Mouse (Mus musculus) cerebellum, adult 2 months (tissue): ENCODE results near the gene Arhgap21. TPM values are rescaled to one million over a fixed set of nuclear protein-coding genes. Genes with fewer than 3 reads are reported as not detected.

ENCODE experiments used
- DNase-seq, 2 experiments: peaks; one replicate each; pipeline ENCODE4 v3.0.0; 2021
- H3K27ac ChIP-seq: fragments of 200-500 bp; 2 replicates; pipeline ENCODE4 v1.5.1; 2012; ENCODE audit warnings: low read length, control low read depth, inconsistent platforms; ENCODE audit not compliant: insufficient read depth
- H3K27me3 ChIP-seq: fragments of 200-500 bp; 2 replicates; pipeline ENCODE4 v1.6.1; 2012; ENCODE audit warnings: inconsistent platforms, mild to moderate bottlenecking, low read length, moderate library complexity; ENCODE audit not compliant: control insufficient read depth, insufficient read depth
- H3K4me1 ChIP-seq: fragments of 200-500 bp; 2 replicates; pipeline ENCODE4 v1.6.1; 2011; ENCODE audit warnings: low read length; ENCODE audit not compliant: control insufficient read depth, insufficient read depth
- H3K4me3 ChIP-seq: fragments of 200-500 bp; replicated peaks from 2 replicates; pipeline ENCODE3; 2011; ENCODE audit warnings: mild to moderate bottlenecking, low read depth, low read length, control low read depth; ENCODE audit not compliant: insufficient read depth
- CTCF ChIP-seq: fragments of 200-500 bp; IDR thresholded peaks from 2 replicates; pipeline ENCODE4 v1.5.1; 2011; ENCODE audit warnings: low read depth, mild to moderate bottlenecking, control low read depth, low read length, moderate library complexity, borderline replicate concordance; ENCODE audit not compliant: insufficient read depth
- POLR2A ChIP-seq: fragments of 200-500 bp; IDR thresholded peaks from 2 replicates; pipeline ENCODE4 v1.6.1; 2011; ENCODE audit warnings: low read length, control low read depth, borderline replicate concordance; ENCODE audit not compliant: insufficient read depth
- WGBS: fragments of 180-500 bp; shearing (Covaris S2); methylation state at CpG from one replicate; pipeline ENCODE4 v1.1.7; 2018; 5-methylcytosine and 5-hydroxymethylcytosine counted together
- polyA plus RNA-seq: library from polyadenylated mRNA; depleted of rRNA; stranded (reverse); fragments of >200 nt; gene quantifications from 2 replicates; pipeline ENCODE4 v1.2.3, GENCODE M21; 2012

Arhgap21 gene
- polyA plus RNA-seq, 1 experiment = 213 TPM

- Histone ChIP-seq H3K27me3 (no peaks in the 10 kb centered on the region), H3K27ac (no peak overlapping the region), H3K4me1 (no peaks in the 10 kb centered on the region), H3K4me3 (no peak overlapping the region)
- WGBS = 89% methylated on average over 2 of the region's 2 CpGs
- DNase-seq = no peak
- TF ChIP-seq CTCF (no peak), POLR2A (no peak)
These were observed 26.9 kb upstream of the Arhgap21 start for GRCm38 (mm10) chr2:20995547-20995946.

GRCm38 (mm10) chr2:20991508-20991907, 22.8 kb upstream of the Arhgap21 start:
- no peaks in the 10 kb centered on the region for H3K27me3 ChIP-seq
- TF ChIP-seq CTCF (no peak), POLR2A (no peak)
- H3K4me1 ChIP-seq = no peaks in the 10 kb centered on the region
- no peak overlapping the region for H3K27ac ChIP-seq
- DNase-seq = no peak
- WGBS = 67% methylated on average over 2 of the region's 2 CpGs
- H3K4me3 ChIP-seq = no peak overlapping the region

GRCm38 (mm10) chr2:20990907-20991306, 22.2 kb upstream of the Arhgap21 start:
- Histone ChIP-seq H3K4me1 (no peaks in the 10 kb centered on the region), H3K27me3 (no peaks in the 10 kb centered on the region), H3K4me3 (no peak overlapping the region), H3K27ac (no peak overlapping the region)
- TF ChIP-seq CTCF (no peak), POLR2A (no peak)
- no peak for DNase-seq
- 76% methylated on average over 2 of the region's 2 CpGs for WGBS

DNA sequence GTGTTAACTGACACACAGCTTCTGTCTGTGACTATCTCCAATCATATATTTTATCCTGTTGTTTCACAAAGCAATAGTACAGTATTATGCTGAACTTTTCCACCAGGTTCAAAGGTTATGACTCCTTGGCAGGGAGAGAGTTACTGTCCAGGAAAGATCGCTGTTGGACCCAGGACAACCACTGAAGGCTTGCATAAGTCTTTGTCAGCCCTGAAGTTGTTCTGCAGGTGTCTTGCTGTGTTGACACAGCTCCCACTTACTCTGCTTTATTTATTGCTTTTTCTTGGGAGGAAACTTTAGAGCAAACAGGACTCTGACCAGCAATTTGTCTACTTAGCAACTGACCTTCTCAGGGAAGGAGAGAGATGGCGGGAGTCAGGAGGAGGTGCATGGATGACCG, 21.4 kb upstream of the Arhgap21 start:
- WGBS = 95% methylated on average over 3 of the region's 3 CpGs
- TF ChIP-seq POLR2A (no peak), CTCF (no peak)
- no peaks in the 10 kb centered on the region for H3K4me1 ChIP-seq
- no peak overlapping the region for H3K4me3 ChIP-seq
- DNase-seq = no peak
- no peaks in the 10 kb centered on the region for H3K27me3 ChIP-seq
- H3K27ac ChIP-seq = no peak overlapping the region

DNA sequence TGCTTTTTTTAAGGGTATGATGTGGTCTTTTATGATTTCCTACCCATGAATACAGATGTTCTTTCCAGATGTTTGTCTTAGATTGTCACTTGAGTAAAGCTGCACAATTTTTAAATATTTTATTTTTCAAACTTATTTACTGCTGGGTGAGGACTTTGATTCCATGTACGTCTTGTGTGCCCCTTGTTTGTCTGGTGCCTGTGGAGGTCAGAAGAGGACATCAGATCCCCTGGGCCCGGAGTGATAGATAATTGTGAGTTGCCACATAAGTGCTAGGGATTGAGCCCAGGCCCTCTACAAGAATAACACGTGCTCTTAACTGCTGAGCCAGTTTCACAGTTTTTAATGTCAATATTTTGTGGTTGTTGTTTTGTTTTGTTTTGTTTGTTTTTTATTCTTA, 19.1 kb upstream of the Arhgap21 start:
- H3K4me3 ChIP-seq = no peak overlapping the region
- H3K27me3 ChIP-seq = no peaks in the 10 kb centered on the region
- no peak overlapping the region for H3K27ac ChIP-seq
- no peak for DNase-seq
- 83% methylated on average over 3 of the region's 3 CpGs for WGBS
- no peak for TF ChIP-seq POLR2A
- TF ChIP-seq CTCF = no peak
- no peaks in the 10 kb centered on the region for H3K4me1 ChIP-seq

- Histone ChIP-seq H3K4me3 (no peak overlapping the region), H3K4me1 (no peaks in the 10 kb centered on the region), H3K27me3 (no peaks in the 10 kb centered on the region), H3K27ac (no peak overlapping the region)
- TF ChIP-seq CTCF (no peak), POLR2A (no peak)
- 76% methylated on average over 8 of the region's 8 CpGs for WGBS
- no peak for DNase-seq
These were observed 10.0 kb upstream of the Arhgap21 start for GRCm38 (mm10) chr2:20978726-20979125.

DNA sequence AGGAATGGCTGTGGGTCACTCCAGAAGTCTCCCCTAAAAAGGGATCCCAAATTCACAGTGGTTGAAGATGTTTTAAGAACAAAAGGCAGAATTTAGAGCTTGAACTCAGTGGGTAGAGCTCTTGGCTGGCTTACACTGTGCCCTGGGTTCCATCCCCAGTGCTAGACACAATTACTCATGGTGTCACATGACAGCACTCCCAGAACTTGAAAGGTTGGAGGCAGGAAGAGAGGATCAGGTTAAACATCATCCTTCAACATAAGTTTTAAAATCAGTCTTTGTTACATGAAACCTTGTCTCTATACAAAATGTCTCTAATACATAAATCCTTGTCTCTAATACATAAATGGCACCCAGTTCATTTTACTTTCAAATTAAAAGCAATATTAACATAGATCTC, 8.4 kb upstream of the Arhgap21 start:
- no peaks in the 10 kb centered on the region for H3K4me1 ChIP-seq
- TF ChIP-seq POLR2A (no peak), CTCF (no peak)
- DNase-seq = no peak
- no peaks in the 10 kb centered on the region for H3K27me3 ChIP-seq
- H3K4me3 ChIP-seq = no peak overlapping the region
- no peak overlapping the region for H3K27ac ChIP-seq

- no peaks in the 10 kb centered on the region for H3K27me3 ChIP-seq
- H3K4me1 ChIP-seq = no peaks in the 10 kb centered on the region
- no peak overlapping the region for H3K27ac ChIP-seq
- H3K4me3 ChIP-seq = no peak overlapping the region
- DNase-seq = no peak
- TF ChIP-seq POLR2A = no peak
- no peak for TF ChIP-seq CTCF
- WGBS = 88% methylated on average over 3 of the region's 3 CpGs
These were observed 4.8 kb upstream of the Arhgap21 start for GRCm38 (mm10) chr2:20973513-20973912.

GRCm38 (mm10) chr2:20972180-20972579, 3.5 kb upstream of the Arhgap21 start:
- no peak for TF ChIP-seq POLR2A
- no peak for TF ChIP-seq CTCF
- no peak for DNase-seq
- WGBS = 14% methylated on average over 1 of the region's 1 CpGs

More at GRCm38 (mm10) chr2:20972180-20972579, 3.5 kb upstream of the Arhgap21 start:
- H3K4me1 ChIP-seq = no peaks in the 10 kb centered on the region
- no peak overlapping the region for H3K27ac ChIP-seq
- H3K27me3 ChIP-seq = no peaks in the 10 kb centered on the region
- no peak overlapping the region for H3K4me3 ChIP-seq
